Mouse (Mus musculus) layer of hippocampus, adult 18-20 months (tissue): ENCODE measurements around the gene Gm6525. TPM values are rescaled to one million over a fixed set of nuclear protein-coding genes. Genes with fewer than 3 reads are reported as not detected.

Experiments
- DNase-seq, 2 experiments: peaks; one replicate each; pipeline ENCODE4 v3.0.0; 2022; ENCODE audit warnings: low spot score in 2 of 2
- total RNA-seq, 2 experiments: library from RNA; stranded (reverse); gene quantifications; 2 replicates each; pipeline ENCODE4 v1.2.3; 2021

Gm6525 gene
- total RNA-seq, 2 experiments from 2014 or later: not detected

DNA sequence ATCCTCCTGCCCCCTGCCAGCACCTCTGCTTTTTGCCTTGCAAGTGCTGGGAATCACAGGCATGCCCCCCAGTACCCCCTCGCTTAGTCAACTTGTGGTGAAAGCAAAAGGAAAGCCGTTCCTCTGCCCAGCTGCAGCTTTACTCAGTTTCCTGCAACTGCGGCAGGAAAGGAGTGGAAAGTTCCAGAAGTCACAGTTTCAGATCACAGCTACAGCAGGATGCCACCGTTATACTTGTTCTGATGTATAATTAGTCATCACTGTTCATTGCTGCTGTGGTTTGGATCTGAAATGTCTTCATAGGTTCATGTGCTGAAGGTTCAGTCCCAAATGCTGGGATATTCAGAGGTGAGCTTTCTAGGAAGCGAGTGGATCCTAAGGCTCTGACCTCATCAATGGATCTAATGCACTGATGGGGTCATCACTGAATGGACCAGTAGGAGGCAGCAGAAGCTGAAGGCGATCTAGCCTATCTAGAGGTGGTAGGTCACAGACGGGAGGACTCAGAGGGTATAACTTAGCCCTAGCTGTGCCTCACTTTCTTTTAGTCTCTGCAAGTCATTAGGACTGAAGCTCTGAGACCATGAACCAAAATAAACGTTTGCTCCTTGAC is 4.4 kb upstream of the Gm6525 start:
- DNase-seq: no peak

DNA sequence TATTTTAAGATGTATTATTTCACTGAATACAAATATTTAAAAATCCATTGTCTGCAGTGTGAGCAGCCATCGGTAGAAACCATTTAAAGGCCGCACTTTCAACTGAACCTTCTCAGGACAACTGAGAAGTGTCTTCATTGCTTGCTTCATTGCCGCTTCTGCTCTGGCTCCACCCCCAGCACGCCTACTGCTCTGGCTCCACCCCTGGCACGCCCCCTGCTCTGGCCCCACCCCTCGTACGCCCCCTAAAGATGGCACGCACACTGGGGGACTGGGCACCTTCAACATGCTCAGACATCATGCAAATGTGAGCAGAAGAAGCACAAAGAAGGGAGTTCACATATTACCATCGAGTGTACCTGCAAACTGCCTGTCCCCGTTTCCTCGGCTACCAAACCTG is 1.5 kb upstream of the Gm6525 start:
- DNase-seq: no peak

DNA sequence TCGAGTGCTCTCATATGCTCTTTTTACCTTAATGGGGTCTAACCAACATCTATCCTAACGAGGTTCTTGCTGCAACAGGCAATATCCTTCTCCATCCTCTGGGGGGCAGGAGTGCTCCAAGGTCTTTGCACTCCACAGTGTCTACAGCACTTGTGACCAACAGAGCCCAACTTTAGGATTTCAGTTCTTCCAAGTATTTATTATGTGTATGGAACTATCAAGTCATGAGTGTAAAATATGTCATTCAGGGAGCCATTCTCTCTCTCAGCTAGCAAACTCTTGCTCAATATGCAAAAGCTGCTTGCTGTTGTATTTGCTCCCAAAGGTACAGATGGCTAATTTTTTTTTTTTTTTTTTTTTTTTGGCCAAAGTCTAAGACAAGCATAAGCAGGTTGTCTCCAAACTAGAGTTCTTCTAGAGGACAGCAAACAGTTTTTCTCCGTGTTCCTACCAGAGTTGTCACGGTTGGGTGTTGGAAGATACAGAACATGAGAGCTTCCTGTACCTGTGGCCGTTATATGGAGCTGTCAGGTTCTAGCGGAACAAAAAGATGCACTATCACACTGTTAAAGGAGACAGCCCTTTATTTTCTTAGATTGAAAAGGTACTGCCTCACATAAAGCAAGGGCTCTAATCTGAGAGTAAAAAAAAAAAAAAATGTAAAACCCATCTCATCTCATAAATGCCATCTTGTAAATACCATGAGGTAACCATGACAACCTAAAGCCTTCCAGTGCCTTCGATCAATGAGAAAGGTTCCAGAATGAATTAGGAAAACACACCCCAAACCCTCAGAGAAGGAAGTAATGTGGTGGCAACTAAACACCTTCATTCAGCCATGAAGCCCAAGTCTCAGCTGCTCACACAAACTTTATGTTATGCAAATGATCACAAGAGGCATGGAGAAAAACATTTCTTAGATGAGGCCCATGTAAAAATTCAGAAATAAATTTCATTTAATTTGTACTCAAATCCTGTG is 1.7 kb downstream of the Gm6525 start:
- DNase-seq: peak; percentile 60 to 79

DNA sequence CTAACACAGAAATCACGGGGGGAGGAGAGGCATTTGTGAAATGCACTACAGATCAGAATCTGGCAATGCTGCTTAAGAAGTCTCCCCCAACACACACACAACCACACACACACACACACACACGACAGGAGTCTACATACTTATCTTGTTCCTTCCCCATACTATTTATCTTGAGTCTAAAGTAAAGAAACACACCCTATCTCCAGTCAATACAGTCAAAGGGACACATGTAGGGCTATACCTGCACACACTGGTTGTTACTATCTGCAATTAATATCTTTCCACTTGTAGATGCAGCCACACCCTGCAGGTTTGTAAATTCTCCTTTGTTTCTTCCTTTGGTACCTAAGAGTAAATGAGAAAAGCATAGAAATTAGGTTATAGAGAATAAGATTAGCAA is 3.9 kb downstream of the Gm6525 start:
- no peak for DNase-seq

DNA sequence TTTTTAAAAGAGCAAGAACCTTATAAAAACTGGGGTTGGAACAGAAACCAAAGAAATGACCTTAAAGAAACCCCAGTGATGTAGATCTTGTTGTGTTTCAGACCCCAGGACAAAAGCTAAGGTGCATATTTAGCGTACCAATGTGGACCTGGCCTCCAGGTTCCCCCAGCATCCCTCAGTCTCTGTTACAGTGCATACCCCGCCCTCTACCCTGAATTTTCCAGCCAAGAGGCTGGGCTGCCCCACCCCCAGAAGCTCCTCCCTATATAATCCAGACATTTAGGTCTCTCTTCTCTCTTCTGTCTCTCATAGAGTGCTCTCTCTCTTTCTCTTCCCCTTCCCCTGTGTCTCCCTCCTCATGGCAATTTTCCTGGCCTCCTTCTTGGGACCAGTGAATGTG is 6.4 kb downstream of the Gm6525 start:
- DNase-seq: no peak

DNA sequence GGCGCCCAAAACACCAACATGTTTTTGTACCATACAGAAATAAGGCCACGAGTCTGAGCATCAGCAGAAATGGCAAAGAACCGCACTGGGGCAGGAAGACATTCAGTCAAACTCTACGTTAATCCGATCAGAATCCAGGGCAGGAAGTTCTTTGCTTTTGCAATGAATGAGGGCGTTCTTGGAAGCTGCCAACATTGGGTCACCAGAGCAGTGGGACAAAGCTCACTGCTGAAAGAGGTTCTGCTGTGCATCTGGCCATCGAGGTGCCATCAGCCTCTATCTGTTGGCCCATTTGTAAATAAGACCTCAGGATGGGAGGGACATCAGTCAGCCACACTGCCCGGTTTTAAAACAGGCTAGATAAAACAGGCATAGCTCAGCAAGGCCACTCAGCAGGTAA is 7.2 kb downstream of the Gm6525 start:
- DNase-seq: no peak

DNA sequence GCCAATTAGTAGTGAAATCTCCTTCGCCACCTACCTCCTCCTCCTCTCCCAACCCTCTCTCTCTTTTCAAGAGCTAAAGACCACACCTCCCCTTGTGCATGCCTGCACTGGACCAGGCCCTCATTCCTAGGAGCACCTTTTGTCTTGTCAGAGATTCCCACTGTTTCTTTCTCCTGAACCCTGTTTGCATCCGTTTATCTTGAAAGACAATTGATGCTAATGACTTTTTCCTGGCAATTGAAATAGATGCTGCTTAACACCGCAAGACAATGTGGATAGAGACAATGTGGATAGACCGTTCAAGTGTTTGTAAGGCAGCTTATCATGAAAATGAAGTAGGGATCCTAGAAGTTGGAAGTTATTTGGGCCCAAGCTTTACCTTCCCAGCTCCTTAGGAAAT is 7.8 kb downstream of the Gm6525 start:
- DNase-seq: no peak

DNA sequence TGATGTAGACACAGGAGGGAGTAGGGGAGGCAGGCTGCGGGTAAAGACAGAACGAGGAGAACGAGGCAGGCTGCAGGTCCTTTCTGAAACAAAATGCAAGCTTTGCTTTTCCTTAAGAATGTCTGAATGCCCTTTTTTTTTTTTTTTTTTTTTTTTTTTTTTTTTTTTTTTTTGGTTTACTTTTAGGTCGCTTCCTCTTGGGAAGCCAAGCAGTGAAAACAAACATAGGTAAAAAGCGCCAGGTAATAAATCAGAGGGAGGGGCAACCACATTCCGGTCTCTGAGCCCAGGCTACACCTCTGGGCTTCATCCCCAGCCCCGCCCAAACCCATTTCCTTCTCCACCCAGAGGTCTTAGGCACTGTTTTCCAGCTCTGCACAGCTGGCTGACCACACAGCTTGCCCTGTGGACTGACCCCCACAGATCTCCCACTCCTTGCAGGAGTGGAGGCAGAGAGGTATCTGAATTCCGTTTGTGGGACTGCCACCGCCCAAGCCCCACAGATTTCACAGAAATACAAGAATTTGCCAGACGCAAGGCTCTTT is 15.8 kb downstream of the Gm6525 start:
- no peak for DNase-seq

DNA sequence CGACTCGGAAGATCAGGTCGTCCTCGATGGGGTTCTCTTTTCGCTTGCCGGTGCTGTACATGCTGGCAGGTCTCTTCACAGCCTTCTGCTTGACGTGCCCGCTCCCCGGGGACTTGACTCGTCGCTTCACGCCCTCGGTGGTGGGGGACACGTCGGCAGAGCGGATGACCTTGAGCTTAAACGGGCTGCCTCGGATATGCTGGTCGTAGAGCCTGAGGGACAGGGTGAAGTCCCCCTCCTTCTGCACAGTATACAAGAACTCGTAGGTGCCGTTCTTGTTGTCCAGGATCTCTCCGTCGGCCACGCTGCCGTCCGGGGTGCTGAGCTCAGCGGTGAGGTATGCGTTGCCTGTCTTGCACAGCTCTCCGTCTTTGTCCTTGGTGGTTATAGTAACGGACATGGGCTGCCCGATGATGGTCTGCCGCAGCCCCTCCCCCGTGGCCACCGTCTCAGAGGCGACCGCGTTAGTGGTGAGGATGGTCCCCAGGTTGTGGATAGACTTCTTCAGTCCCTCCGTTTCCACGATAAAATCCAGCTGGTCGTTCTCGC is 16.7 kb downstream of the Gm6525 start:
- no peak for DNase-seq

DNA sequence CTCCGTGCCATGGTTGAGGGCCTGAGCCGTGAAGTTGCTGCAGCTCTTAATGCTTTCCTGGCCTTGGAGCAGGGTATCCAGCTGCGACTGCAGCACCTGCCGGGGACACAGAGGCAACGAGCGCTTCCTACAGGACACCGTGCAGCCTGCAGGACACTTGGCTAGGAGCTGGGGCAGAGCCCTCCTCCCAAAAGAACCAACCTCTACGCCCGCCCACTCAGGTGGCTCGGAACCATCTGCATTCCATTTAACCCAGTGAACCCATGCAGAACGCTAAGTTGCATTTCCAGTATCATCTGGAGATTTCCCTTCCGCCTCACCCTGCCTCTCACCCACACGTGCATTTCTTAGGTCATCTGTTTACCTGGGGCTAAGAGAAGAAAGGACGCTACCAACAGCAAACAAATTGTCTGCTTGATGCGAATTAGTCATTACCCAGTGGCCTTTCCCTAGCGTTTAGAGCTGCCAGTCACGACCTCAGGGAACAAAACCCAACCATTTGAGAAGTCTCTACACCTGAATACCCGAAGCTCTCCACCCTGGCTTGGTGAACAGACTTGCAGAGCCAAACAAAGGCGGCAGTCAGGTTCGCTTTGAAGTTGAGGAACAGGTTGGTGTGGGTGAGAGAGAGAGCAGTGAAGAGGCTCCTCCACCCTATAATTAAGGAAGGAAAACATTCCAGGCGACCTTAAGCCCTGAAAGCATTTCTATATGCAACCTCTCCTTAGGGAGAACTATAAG is 17.4 kb downstream of the Gm6525 start:
- DNase-seq: no peak

DNA sequence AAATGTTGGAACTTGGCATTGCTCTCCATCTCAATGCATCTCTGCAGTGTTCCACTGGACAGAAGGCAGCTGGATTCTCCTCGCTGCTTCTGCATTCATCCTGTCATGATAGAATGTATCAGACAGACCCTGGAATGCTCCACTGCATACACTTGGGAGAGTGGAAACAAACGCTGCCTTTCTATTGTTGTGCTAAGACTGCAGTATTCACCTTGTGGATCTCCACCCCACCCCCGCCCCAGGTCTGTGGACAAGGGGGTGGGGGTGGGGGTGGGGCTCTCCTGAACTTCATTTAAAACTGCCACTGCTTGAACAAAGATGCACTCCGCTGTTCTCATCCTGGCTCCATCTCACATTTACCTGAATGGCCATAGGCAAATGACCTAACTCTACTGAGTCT is 20.0 kb downstream of the Gm6525 start:
- no peak for DNase-seq

DNA sequence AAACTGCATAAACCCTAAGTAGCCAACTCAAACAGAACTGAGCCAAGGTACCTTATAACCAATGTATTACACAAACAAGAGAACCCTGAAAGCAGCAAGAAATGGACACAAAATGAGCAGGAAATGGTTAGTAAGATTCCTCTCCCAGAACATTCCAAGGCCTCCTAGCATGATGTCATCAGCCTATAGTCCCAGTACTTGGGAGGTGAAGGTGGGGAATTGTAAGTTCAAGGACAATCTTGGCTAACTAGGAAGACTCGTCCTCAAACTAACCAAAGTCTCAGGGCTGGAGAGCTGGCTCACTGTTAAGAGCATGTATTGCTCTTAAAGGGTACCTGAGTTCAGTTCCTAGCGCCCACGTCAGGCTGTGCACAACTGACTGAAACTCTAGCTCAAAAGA is 24.3 kb downstream of the Gm6525 start:
- DNase-seq: no peak

DNA sequence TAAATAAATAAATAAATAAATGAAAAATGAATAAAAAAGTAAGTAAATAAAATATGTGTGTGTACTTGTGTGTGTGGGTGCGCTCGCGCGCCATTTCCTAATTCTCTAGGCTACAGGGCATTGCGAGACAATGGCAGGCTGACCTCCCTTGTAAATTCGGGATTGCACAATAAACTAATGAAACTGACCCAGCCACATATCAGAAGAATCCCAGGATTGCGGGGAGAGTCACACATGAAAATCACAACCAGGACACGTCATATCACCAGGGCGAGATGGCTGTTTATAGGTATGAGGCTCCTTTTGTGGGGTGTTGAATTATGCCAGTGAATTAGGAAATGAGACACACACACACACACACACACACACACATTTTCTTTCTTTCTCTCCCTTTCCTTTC is 25.6 kb downstream of the Gm6525 start:
- no peak for DNase-seq

DNA sequence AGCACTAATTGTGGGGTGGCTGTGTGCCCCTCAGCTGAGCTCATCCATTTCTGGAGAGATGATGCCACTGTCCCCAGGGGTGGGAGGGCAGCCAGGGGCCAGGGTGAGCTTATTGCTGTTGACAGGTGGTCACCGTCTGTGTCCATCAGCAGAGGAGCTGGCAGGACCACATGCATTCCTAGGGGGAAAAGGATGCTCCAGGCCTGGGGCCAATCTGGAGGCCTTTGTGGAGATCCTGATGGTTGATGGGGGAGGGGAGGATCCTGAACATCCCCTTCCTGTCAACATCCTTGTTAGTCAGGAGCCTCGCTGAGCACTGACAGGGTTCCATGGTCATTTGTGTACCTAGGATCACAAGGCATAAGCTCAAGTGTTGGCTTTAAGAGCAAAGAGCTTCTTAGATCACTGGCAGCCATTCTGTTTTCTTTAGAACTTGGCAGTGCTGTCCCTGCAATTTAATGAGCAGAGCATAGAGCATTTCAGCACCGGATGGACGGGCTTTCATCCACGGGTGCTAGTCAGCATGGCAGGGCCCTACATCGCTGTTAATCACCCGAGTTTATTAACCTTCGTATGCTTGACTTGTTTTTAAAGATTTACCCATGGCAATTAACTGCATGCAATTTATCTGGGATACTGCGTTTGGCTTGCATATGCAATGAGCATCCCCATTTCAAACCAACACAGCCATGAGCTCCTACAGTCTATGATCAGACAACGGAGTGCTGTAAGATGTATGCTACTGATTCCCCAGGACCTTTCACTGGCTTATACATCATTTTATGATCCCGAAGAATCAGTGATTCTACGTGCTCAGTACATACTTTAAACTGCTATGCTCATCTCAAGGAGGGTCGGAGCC is 26.9 kb downstream of the Gm6525 start:
- DNase-seq: peak in 1 of 2 experiments; percentile 45

DNA sequence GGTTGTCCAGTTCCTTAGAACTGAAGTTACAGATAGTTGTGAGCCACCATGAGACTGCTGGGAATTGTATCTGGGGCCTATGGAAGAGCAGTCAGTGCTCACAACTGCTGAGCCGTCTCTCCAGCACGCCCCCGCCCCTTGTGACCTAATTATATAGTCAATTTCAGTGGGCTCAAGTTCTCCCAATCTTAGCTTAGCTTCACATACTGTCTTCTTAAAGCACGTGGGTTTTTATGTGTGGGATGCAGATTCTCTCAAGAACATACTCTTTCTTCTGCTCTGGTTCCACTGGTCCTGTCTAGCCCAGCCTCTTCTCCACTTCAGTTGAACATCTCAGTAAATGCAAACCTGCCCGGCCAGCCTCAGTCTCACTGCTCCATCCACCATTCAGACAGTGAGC is 30.7 kb downstream of the Gm6525 start:
- peak in 1 of 2 experiments; percentile 56 for DNase-seq

DNA sequence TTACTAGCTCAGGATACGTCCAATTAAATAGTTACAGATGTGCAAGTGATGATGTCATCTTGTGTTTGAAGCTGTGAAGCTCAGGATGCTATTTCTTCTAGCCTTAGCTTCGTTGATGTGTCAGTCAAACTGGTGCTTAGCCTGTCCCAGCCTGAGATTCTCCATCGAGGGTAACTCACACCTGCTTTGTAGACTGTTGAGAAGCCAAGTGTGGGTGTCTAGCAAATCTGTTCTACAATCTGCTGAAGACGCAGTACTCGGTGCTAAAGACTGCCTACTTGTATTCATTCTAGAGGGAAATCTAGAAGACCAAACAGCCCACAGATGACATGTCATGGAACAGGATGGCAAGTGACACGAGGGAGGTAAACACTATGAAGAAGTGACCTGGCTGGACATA is 31.7 kb downstream of the Gm6525 start:
- peak; percentile 57 to 75 for DNase-seq

DNA sequence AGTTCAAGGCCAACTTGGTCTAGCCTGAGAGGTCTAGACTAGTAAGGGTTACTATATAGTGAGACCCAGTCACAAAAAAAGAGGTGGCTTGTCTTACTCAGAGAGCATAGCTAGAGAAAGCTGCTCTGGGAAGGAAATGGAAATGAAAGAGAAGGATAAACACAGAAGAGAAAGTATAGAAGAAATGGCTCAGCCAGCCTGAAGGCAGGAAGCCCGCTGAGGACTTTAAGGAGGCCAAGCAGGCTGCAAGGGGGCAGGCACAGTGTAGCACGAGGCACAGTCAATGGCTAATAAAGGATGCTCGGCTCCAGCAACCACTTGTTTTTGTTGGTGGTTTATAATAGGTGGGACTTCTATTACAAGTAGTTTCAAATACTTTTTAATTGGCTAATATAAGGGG is 32.2 kb downstream of the Gm6525 start:
- DNase-seq: no peak

DNA sequence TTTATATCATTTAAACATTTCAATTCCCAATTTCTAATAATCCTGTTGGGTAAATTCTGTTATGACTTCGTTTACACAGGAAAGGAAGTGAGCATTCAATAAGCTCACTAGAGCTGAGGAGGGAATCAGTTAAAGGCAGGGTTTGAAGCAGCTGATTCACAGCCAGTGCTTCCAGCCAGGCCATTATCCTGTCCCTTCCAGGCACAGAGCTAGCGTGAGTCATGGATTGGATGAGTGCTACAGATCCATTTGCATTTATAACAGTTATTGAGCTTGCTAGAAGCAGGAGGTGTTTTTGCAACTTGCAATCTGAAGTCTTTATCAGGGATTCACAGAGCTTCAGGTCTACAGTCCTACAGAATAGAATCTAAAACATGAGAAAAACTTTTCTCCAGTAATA is 33.5 kb downstream of the Gm6525 start:
- DNase-seq: peak in 1 of 2 experiments; percentile 73

DNA sequence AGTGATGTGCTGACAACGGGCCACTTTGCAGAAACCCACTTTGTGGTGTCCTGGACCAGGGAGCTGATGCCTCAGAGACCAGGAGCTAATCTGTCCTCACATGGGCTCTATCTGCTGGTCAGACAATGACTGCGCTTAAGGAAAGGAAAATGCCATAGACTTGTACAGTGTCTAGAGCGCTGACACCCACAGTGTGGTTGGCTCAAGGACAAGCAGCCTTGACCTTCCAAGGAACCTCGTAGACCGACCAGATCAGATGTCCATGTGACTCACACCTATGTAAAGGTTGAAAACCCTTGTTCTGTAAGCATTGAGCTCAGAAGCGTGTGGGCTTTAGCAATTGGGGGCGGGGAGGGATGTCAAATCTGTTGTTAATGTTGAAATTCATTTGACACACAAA is 34.6 kb downstream of the Gm6525 start:
- no peak for DNase-seq

DNA sequence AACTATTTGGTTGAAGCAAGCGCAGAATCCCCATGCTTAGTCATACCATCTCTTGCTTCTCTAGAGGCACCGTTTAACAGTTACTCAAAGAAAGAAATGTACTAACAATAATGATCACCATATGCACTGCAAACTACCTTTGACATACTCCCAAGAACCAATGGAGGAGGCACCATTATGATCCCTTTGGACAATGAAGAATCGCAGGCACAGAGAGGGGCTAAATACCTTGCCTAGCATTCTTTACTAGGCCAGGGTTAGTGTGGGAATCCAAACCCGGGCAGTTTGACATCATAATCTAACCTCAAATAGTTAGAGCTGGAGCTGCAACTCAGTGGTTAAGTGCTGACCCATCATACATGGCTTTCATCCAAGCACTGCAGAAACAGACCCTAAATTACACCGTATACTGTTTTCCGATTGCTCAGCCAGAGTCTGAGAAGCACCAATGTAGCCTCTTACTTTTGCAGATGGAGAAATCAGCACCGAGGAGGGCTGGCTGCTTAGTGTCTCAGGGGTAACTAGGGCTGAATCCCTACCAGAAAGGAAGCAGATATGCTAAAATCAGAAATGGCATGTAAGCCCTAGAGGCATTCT is 35.1 kb downstream of the Gm6525 start:
- DNase-seq: no peak
